Mouse (Mus musculus) heart, adult 8-10 months (tissue): ENCODE data around the gene Nrbf2. TPM values are rescaled to one million over a fixed set of nuclear protein-coding genes. Genes with fewer than 3 reads are reported as not detected.

ENCODE experiments used
- DNase-seq: peaks from one replicate; pipeline ENCODE4 v3.0.0; 2022; ENCODE audit warnings: low spot score
- total RNA-seq, 4 experiments: library from RNA; stranded (reverse); gene quantifications; 2 replicates each; pipeline ENCODE4 v1.2.4; 2022

The Nrbf2 gene
- total RNA-seq, 4 experiments from 2014 or later: 6.8 to 9.4 (median 7.0) TPM

DNA sequence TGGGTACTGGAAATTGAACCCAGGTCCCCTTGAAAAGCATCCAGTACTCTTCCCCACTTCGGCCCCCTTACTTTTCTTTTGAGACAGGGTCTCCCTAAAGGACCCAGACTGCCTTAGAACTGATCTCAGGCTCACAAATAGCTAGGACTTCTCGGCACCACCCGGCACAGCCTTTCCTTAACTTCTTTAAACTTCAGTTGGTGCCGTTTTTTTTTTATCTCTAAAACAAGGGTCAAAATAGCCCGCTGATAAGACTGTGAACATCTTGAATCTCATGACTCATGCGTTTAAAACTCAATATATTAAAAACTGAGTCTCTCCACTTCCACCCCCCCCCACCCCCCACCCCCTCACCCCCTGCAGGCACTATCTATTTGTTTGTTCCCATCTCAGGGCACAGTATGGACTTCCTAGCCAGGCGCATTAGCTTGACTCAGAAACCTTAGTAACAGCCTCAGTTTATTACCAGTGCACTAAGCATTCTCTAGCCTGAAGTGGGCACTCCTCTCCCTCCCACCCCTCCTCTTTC, 10.9 kb upstream of the Nrbf2 start:
- DNase-seq: no peak

DNA sequence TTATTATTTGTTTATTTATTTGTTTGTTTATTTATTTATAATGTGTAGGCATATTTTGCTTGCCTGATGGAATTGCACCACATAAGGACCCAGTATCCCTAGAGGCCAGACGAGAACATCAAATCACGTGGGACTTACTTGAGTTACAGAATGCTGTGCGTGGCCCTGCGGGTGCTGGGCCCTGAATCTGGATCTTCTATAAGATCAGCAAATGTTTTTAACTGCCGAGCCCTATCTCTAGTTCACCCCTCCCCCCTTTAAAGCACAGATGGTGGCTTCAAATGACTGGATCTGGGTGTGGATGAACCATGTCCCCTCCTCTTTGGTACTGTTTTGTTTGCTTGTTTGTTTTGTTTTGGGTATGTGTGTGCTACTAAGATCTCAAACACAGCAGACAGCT, 10.2 kb upstream of the Nrbf2 start:
- DNase-seq: no peak

DNA sequence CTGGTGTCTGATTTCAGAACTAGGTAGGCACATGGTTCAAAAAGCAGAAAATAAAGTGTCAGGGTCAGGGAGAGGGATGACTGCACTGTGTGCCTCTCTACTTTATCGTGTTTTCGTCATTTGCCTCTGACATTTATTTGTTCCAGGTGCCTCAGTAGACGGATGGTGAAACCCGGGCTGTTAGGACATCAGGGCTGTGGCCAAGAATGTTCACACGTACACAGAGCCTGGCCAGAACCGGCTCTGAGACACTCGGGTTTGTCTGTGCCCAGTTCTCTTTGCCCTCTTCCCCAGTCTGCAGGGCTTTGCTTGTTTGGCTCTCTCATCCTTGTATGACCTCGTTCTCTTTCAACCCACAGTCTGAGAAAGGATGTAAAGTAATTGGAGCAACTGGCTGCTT, 6.0 kb upstream of the Nrbf2 start:
- DNase-seq: no peak

DNA sequence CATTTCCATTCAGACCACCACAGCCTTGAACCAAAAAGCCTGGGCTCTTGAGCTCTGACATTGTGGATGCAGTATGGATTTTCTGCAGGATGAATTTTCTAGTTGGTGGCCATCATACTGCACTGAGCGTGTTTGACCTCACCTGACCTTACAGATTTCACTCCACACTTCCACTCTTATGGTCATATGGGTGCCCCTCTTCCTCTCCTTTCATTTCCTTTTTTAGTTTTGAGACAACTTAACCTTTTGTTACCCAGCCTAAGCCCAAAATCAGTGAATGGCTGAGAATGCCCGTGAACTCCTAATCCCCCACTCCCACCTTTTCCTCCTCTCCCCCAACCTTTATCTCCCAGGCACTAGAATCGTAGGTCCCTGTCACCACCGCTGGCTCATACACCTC, 5.5 kb upstream of the Nrbf2 start:
- DNase-seq: no peak

DNA sequence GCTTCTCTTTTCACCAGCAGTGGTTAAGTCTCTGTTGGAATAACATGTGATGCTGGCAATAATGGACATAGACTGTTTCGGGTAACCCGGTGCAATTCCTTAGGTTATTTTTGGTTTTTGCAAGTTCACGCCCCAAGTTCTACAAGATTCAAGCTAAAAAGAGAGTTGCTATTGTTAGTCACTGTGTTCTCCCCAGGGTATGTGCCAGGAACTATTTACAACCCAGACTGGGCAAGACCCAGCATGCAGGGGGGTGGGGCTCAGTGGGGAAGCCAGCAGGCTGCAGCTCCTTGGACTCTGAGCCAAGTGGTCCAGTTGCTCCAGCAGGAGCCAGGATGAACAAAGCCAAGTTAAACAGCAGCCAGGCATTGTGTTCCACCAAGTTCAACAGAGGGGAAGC, 2.8 kb upstream of the Nrbf2 start:
- peak; percentile 93 for DNase-seq

DNA sequence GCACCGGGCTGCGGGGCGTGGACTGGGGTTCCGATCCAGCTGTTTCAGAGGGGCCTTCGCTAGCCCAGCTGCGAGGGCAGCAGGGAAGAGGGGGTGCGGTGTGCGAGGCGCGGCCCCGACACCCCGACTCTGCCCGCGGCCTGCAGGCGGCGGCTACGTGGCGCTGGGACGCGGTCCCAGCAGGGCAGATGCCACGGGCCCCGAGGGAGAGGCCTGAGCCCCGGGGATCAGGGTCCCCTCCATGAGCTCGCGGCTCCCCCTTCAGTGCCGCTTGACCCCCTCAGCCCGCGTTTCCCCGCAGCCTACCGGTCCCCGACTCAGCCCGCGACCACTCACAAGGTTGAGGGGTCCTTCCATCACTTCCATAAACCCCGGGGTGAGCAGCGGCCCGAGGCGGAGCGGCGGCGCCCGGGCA, 337 bp downstream of the Nrbf2 start:
- no peak for DNase-seq

DNA sequence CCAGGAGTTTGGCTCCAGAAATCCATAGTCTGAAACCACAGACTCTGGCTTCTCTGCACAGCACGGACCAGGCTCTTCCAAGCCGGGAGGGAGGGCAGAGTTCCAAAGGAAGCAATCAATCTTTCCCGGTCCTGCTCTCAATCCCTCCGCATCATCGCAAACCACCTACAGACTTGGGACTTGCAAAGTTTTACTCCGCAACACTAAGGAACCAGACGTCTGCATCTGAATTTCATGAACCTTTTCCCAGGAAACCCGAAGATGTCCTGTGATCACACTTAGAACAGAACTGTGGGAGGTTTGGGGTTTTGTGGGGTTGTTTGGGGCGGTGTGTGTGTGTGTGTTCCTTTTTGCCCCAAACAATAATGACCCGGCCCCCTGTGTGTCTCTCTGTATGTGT, 794 bp downstream of the Nrbf2 start:
- no peak for DNase-seq

DNA sequence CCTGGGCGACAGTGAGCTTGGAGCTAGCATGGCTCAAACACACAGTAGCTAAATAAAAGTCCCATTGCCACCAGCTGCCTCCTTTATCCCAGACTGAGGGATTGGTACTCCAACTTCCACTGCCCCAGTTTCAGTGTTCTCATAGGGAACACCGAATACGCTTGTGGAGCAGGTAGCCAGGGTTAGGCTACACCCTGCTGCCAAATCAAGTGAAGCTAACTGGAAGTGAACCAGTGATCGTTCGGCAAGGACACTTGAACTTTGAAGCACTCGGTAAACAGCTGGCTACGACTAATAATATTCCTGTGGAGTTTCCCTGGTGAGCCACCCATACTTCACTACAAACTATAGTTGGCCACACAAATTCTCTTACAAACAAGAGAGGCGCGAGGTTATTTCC, 1.6 kb downstream of the Nrbf2 start:
- DNase-seq: no peak

DNA sequence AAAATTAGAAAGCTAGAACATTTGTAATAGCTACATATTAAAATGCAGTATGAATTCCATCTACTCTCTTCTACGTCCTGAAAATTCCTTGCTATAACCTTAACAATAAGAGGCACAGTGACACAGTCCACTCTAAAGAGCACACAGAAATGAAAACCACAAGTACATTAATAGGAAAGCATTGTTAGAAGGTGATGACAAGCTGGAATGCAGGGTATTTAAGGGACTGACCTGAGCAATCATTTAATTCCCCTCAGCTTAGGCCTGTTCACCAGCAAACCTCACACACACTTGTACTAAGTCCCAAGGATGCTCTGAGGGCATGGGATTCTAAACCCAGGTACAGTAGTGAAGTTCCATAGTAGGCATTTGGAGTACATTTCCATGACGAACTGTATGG, 2.6 kb downstream of the Nrbf2 start:
- DNase-seq: no peak

DNA sequence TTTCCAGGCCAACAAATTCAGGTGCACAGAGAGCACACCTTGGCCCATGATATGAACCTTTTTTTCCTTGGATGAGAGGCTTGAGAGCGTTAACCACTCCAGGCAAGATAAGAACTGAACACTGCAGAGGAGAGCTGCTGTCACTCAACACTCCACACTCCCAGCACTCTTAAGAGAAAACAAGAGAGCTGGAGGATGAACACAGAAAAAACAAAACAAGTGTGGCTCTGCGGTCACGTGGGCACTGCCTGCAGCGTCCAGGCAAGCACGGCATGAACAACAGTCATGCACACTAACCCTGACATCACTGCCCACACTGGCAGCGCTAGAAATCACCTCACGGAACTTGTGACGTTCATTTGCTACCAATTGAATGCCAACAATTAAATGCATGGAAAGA, 3.3 kb downstream of the Nrbf2 start:
- DNase-seq: no peak

DNA sequence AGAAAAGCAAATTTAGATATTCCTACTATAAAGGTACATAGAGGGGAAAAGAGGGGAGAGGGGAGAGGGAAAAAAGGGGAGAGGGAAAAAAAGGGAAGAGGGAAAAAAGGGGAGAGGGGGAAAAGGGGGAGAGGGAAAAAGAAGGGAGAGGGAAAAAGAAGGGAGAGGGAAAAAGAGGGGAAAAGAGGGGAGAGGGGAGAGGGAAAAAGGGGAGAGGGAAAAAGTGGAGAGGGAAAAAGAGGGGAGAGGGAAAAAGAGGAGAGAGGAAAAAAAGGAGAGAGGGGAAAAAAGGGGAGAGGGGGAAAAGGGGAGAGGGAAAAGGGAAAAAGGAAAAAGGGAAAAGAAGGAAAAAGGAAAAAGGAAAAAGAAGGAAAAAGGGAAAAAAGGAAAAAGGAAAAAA, 9.2 kb downstream of the Nrbf2 start:
- DNase-seq: no peak

DNA sequence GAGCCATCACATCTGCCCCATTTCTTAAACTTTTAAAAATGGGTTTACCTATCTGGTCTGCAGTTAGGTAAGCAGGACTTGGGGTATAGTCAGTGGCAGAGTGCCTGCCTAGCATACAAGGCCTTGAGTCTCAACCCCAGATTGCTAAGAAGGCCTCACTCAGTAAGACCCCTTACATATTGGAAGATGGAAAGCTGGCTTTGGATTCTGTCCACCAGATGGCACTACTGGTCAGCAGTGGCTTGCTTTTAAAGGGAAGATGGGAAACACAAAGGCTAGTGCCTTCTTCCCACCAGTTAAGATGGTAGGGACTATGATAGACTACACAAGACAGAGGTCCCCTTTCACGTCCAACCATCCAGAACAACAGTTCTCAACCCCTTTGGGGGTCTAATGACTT, 20.3 kb downstream of the Nrbf2 start:
- peak; percentile 58 for DNase-seq

DNA sequence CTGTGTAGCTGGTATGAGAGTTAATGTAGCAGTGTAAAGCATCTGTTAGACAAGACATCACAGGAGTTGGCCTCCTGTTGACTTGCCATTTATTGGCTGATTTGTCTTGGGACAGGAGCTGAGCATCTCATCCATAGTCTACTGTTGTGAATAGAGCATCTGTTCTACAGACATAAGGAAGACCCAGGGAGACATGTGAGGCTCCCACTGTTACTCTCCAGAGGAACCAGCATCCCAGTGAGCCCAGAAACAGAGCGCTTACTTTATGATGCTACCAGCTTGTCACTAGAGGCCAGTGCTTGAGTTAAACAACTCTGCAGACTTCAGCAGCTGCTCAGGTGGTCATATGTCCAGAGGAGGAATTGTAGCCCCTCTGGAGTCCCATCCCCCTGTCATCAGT, 32.0 kb downstream of the Nrbf2 start:
- no peak for DNase-seq

DNA sequence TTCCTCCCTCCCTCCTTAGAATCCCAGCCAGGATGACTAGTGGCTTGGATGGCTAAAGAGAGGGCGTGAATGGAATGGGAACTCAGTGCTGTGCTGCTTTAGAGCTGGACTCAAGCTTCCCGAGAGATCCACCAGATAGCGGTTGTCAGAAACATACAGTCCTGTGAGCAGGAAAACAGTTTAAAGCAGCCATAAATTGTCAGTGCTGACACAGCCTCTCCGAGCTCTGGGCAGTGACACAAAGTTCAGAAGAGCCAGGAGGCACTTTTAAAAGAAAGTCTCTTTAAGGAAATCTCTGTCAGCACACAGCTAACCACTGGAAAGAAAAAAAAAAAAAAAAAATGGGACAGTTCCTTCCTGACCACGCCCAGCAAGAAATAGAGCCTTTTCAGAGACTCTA, 32.8 kb downstream of the Nrbf2 start:
- peak; percentile 28 for DNase-seq

DNA sequence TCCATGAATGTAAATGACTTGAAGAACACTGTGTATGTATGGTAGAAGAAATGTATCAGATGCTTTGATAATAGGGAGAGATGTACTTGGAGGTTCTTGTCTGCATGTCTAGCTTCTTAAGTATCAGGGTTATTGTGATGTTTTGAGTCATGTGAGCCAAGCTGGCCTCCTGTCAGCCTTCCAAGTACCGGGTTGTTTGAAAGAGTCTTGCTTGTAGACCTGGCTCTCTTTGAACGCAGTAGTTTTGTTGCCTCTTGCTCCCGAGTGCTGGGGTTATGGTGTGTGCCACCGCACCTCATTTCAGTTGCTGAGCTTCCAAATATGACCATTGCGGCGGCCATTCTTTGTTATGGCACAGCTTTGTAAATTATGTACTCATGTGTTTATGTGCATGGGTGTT, 34.3 kb downstream of the Nrbf2 start:
- no peak for DNase-seq

DNA sequence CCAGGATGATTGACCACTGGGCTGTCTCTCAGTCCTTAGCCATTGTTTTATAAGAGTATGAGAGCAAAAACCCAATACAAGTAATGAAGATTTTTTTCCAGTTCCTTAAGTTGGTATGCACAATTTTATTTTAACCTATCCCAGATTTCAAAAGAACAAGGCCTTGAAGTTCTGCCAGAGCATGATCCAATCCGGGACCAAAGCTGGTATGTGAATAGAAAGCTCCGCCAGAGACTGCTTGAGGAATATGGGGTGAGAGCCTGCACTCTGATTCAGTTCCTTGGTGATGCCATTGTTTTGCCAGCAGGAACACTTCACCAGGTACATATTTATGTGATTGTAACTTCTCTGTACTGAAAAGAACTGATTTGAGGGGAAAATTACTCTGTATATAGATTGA, 35.6 kb downstream of the Nrbf2 start:
- no peak for DNase-seq

DNA sequence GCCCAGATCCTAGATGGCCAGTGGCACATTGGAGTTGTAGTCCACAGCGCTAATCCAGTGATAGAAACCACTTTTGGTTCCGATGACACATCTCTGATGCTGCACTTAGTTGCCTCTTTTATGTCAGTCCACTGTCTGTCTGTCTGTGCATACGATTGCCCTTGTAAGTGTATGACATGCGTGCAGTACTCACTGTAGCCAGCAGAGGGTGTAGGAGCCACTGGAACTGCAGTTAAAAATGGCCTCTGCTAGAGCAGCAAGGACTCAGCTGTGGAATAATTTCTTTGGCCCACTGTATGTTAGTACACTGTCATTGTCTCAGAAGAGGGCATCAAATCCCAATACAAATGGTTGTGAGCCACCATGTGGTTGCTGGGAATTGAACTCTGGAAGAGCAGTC, 38.0 kb downstream of the Nrbf2 start:
- no peak for DNase-seq

DNA sequence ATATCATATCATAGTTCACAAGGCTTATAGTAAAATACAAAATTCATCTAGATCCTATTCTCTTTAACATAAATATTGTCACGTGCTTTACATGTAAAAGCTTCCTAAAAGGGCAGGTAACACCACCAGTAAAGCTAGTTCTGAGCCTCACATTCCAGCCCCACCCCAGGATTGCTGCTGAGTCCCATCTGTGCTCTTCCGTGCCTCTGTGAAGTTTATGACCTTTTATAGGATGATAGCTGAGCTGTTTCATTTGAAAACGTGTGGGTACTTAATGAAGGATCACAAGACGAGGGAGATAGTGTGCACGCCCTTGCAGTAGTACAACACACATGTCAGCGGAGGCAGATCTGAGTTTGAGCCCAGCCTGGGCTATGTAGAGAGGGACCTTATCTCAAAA, 54.7 kb downstream of the Nrbf2 start:
- DNase-seq: no peak

DNA sequence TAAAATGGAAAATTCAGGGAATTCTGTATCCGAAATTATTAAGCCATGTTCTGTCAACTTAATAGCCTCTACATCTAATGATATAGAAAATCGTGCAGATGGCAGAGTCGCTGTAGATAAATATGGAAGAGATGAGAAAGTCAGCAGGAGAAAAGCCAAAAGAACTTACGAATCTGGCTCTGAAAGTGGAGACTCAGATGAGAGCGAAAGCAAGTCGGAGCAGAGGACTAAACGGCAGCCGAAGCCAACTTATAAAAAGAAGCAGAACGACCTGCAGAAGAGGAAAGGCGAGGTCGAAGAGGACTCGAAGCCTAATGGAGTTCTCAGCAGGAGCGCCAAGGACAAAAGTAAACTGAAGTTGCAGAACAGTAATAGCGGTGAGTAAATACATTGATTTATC, 58.6 kb downstream of the Nrbf2 start:
- no peak for DNase-seq

DNA sequence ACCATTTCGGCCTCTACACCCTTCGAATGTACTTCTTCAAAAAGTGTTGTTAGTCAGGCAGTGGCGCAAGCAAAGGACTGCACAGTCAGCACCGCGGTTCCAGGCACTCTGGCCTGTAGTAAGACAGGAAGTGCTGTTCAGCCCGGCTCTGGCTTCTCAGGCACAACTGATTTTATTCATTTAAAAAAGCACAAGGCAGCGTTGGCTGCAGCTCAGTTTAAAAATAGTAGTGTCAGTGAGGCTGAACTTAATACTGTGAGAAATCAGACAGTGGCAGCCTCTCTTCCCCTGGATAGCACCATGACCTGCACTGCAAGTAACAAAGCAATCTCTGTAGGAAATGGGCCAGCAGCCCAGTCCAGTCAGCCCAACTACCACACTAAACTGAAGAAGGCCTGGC, 59.0 kb downstream of the Nrbf2 start:
- DNase-seq: peak; percentile 76

DNA sequence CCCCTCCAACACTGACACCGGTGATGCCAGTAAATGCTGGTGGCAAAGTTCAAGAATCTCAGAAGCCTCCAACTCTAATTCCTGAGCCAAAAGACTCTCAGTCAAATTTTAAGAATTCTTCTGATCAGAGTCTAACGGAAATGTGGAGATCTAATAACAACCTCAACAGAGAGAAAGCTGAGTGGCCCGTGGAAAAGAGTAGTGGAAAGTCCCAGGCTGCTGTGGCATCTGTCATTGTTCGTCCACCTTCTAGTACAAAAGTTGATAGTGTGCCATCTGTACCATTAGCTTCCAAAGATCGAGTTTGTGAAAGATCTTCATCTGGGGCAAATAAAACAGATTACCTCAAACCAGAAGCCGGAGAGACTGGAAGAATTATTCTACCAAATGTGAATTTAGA, 59.6 kb downstream of the Nrbf2 start:
- no peak for DNase-seq

DNA sequence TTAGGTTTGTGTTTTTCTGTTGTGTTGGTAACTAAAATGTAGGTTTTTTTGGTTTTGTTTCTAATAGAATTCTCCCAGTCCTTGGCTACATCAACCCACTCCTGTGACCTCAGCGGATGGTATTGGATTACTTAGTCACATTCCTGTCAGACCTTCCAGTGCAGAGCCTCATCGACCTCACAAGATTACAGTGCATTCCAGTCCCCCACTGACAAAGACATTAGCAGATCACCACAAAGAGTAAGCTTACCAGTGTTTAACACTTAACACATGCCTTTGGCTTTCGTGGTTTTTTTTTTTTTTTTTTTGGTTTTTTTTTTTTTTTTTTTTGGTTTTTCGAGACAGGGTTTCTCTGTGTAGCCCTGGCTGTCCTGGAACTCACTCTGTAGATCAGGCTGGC, 61.2 kb downstream of the Nrbf2 start:
- no peak for DNase-seq

DNA sequence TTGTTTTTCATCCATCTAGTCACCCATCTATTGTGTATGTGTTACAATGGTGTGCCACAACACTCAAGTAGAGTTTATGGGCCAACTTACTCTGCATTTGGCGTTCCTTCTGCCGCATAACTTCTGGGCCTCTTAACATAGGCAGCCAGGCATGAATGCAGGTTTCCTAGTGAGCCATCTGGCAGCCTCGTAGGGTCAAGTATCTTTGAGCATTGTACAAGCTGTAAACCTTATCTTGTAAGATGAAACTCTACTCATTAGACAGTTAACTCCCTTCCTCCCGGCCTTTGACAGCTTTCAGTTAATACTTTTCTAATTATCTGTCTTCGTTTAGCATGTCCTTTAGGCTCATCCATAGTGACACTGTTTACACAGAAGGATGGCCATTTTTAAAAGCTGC, 63.8 kb downstream of the Nrbf2 start:
- DNase-seq: no peak

DNA sequence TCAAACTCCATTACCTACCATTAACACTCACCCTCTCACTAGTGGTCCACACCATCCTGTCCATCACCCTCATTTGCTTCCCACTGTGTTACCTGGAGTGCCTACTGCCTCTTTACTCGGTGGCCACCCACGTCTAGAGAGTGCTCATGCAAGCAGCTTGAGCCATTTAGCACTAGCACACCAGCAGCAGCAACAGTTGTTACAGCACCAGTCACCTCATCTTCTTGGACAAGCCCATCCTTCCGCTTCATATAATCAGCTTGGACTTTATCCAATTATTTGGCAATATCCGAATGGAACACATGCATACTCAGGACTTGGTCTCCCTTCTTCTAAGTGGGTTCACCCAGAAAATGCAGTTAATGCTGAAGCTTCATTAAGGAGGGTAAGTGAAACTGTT, 64.9 kb downstream of the Nrbf2 start:
- DNase-seq: no peak
